Mouse (Mus musculus) lung, postnatal 25 days (tissue): ENCODE data around the gene Morn5.
A peak's percentile ranks its signal among the peaks of the same experiment; 100 is the strongest.

Source experiments
- DNase-seq: peaks from one replicate; pipeline ENCODE4 v3.0.0; 2022; ENCODE audit warnings: low spot score

Morn5 gene

GRCm38 (mm10) chr2:36104436-36104955, 55.2 kb downstream of the Morn5 start:
- DNase-seq = no peak

GRCm38 (mm10) chr2:36104956-36105741, 55.9 kb downstream of the Morn5 start, which contains the start of gene Lhx6:
Gene Lhx6, minus strand, starts transcription at chr2:36105408.
- DNase-seq = no peak

GRCm38 (mm10) chr2:36108615-36109014, 59.4 kb downstream of the Morn5 start:
- no peak for DNase-seq

- no peak for DNase-seq
These were observed 63.4 kb downstream of the Morn5 start for GRCm38 (mm10) chr2:36112632-36113031.

GRCm38 (mm10) chr2:36126795-36127429, 77.7 kb downstream of the Morn5 start:
- DNase-seq = no peak

GRCm38 (mm10) chr2:36127973-36128372, 78.7 kb downstream of the Morn5 start:
- peak; percentile 33 for DNase-seq

- DNase-seq = no peak
These were observed 79.8 kb downstream of the Morn5 start for GRCm38 (mm10) chr2:36129051-36129450.
